Mouse (Mus musculus): ENCODE results near the gene Vsig10. TPM values are rescaled to one million over a fixed set of nuclear protein-coding genes. Genes with fewer than 3 reads are reported as not detected.
"Not testable (repeated sequence)": the region's sequence is repeated elsewhere in the genome, so short reads cannot be mapped to it uniquely, and the experiment has no call there.

The Vsig10 gene
- polyA plus RNA-seq, 1 experiment from 2014 or later, result 2.2 TPM

GRCm38 (mm10) chr5:117291312-117291711 lies 27.6 kb upstream of the Vsig10 start:
- no peak overlapping the region for H3K27ac ChIP-seq (ENCODE audit: low read depth, low read length)
- DNase-seq (ENCODE audit: low spot score) (no peak), ATAC-seq (replicated peaks; ENCODE audit: low FRiP score) (no peak)
- H3K9me3 ChIP-seq (ENCODE audit: control insufficient read depth, low read length), result no peaks in the 10 kb centered on the region
- no peaks in the 10 kb centered on the region for H3K27me3 ChIP-seq (replicated peaks; ENCODE audit: control insufficient read depth, insufficient read depth, low read length)
- H3K4me3 ChIP-seq (ENCODE audit: low read depth, low read length), result no peak overlapping the region
- peaks cover 7% of the 10 kb centered on the region for H3K4me1 ChIP-seq (replicated peaks; ENCODE audit: control insufficient read depth, insufficient read depth, low read length)
- H3K36me3 ChIP-seq (ENCODE audit: control insufficient read depth, insufficient read depth, low read length), result no peaks in the 10 kb centered on the region
- H3K4me2 ChIP-seq, result no peak overlapping the region
- H3K9ac ChIP-seq (ENCODE audit: low read depth, low read length), result no peak overlapping the region
- WGBS, result 77% methylated on average over 3 of the region's 3 CpGs

GRCm38 (mm10) chr5:117292547-117292946 lies 26.3 kb upstream of the Vsig10 start:
- WGBS, result 61% methylated on average over 6 of the region's 6 CpGs
- no peak overlapping the region for H3K4me3 ChIP-seq (ENCODE audit: low read depth, low read length)
- H3K27me3 ChIP-seq (replicated peaks; ENCODE audit: control insufficient read depth, insufficient read depth, low read length), result no peaks in the 10 kb centered on the region
- no peak overlapping the region for H3K9ac ChIP-seq (ENCODE audit: low read depth, low read length)
- no peak overlapping the region for H3K4me2 ChIP-seq
- no peak for ATAC-seq (replicated peaks; ENCODE audit: low FRiP score)
- no peaks in the 10 kb centered on the region for H3K36me3 ChIP-seq (ENCODE audit: control insufficient read depth, insufficient read depth, low read length)
- H3K9me3 ChIP-seq (ENCODE audit: control insufficient read depth, low read length), result no peaks in the 10 kb centered on the region
- no peak for DNase-seq (ENCODE audit: low spot score)
- H3K4me1 ChIP-seq (replicated peaks; ENCODE audit: control insufficient read depth, insufficient read depth, low read length), result peaks cover 7% of the 10 kb centered on the region
- no peak overlapping the region for H3K27ac ChIP-seq (ENCODE audit: low read depth, low read length)

GRCm38 (mm10) chr5:117293776-117294175 lies 25.1 kb upstream of the Vsig10 start:
- H3K27ac ChIP-seq (ENCODE audit: low read depth, low read length); H3K4me2 ChIP-seq; ATAC-seq (replicated peaks; ENCODE audit: low FRiP score); H3K27me3 ChIP-seq (replicated peaks; ENCODE audit: control insufficient read depth, insufficient read depth, low read length); H3K9ac ChIP-seq (ENCODE audit: low read depth, low read length); H3K9me3 ChIP-seq (ENCODE audit: control insufficient read depth, low read length); H3K4me3 ChIP-seq (ENCODE audit: low read depth, low read length); H3K4me1 ChIP-seq (replicated peaks; ENCODE audit: control insufficient read depth, insufficient read depth, low read length); DNase-seq (ENCODE audit: low spot score); H3K36me3 ChIP-seq (ENCODE audit: control insufficient read depth, insufficient read depth, low read length): not testable (repeated sequence)
- 79% methylated on average over 3 of the region's 3 CpGs for WGBS

GRCm38 (mm10) chr5:117295011-117295410 lies 23.9 kb upstream of the Vsig10 start:
- H3K9ac ChIP-seq (ENCODE audit: low read depth, low read length), result no peak overlapping the region
- H3K27ac ChIP-seq (ENCODE audit: low read depth, low read length), result no peak overlapping the region
- no peak for DNase-seq (ENCODE audit: low spot score)
- H3K36me3 ChIP-seq (ENCODE audit: control insufficient read depth, insufficient read depth, low read length), result no peaks in the 10 kb centered on the region
- H3K4me1 ChIP-seq (replicated peaks; ENCODE audit: control insufficient read depth, insufficient read depth, low read length), result no peaks in the 10 kb centered on the region
- no peaks in the 10 kb centered on the region for H3K9me3 ChIP-seq (ENCODE audit: control insufficient read depth, low read length)
- H3K4me3 ChIP-seq (ENCODE audit: low read depth, low read length), result no peak overlapping the region
- H3K27me3 ChIP-seq (replicated peaks; ENCODE audit: control insufficient read depth, insufficient read depth, low read length), result no peaks in the 10 kb centered on the region
- no peak overlapping the region for H3K4me2 ChIP-seq
- no peak for ATAC-seq (replicated peaks; ENCODE audit: low FRiP score)
- WGBS, result 79% methylated on average over 8 of the region's 8 CpGs

- Histone ChIP-seq H3K27me3 (replicated peaks; ENCODE audit: control insufficient read depth, insufficient read depth, low read length) (no peaks in the 10 kb centered on the region), H3K9ac (ENCODE audit: low read depth, low read length) (no peak overlapping the region), H3K4me2 (no peak overlapping the region), H3K4me1 (replicated peaks; ENCODE audit: control insufficient read depth, insufficient read depth, low read length) (no peaks in the 10 kb centered on the region), H3K36me3 (ENCODE audit: control insufficient read depth, insufficient read depth, low read length) (no peaks in the 10 kb centered on the region), H3K27ac (ENCODE audit: low read depth, low read length) (no peak overlapping the region), H3K4me3 (ENCODE audit: low read depth, low read length) (no peak overlapping the region), H3K9me3 (ENCODE audit: control insufficient read depth, low read length) (no peaks in the 10 kb centered on the region)
- DNase-seq (ENCODE audit: low spot score) (no peak), ATAC-seq (replicated peaks; ENCODE audit: low FRiP score) (no peak; the same call in 1 of the 2 replicates)
- WGBS, result 56% methylated on average over 3 of the region's 3 CpGs
These were observed 16.0 kb upstream of the Vsig10 start for GRCm38 (mm10) chr5:117302899-117303298.

GRCm38 (mm10) chr5:117303691-117304579 lies 14.9 kb upstream of the Vsig10 start:
- Histone ChIP-seq H3K4me2 (no peak overlapping the region), H3K9me3 (ENCODE audit: control insufficient read depth, low read length) (no peaks in the 10 kb centered on the region), H3K36me3 (ENCODE audit: control insufficient read depth, insufficient read depth, low read length) (no peaks in the 10 kb centered on the region), H3K9ac (ENCODE audit: low read depth, low read length) (no peak overlapping the region), H3K4me1 (replicated peaks; ENCODE audit: control insufficient read depth, insufficient read depth, low read length) (no peaks in the 10 kb centered on the region), H3K27ac (ENCODE audit: low read depth, low read length) (no peak overlapping the region), H3K4me3 (ENCODE audit: low read depth, low read length) (no peak overlapping the region), H3K27me3 (replicated peaks; ENCODE audit: control insufficient read depth, insufficient read depth, low read length) (no peaks in the 10 kb centered on the region)
- WGBS, result 56% methylated on average over 18 of the region's 18 CpGs
- ATAC-seq (replicated peaks; ENCODE audit: low FRiP score) (no peak), DNase-seq (ENCODE audit: low spot score) (no peak)

- DNase-seq (ENCODE audit: low spot score), result no peak
These were observed 13.9 kb upstream of the Vsig10 start for GRCm38 (mm10) chr5:117304947-117305346.

GRCm38 (mm10) chr5:117305754-117306153 lies 13.1 kb upstream of the Vsig10 start:
- ATAC-seq (replicated peaks; ENCODE audit: low FRiP score), result no peak
- whole genome bisulfite sequencing, result 84% methylated on average over 5 of the region's 5 CpGs
- H3K27me3 ChIP-seq (replicated peaks; ENCODE audit: control insufficient read depth, insufficient read depth, low read length), result no peaks in the 10 kb centered on the region
- H3K27ac ChIP-seq (ENCODE audit: low read depth, low read length), result no peak overlapping the region
- H3K4me1 ChIP-seq (replicated peaks; ENCODE audit: control insufficient read depth, insufficient read depth, low read length), result no peaks in the 10 kb centered on the region
- no peak for DNase-seq (ENCODE audit: low spot score)
- no peak overlapping the region for H3K4me3 ChIP-seq (ENCODE audit: low read depth, low read length)
- H3K9ac ChIP-seq (ENCODE audit: low read depth, low read length), result no peak overlapping the region
- H3K4me2 ChIP-seq, result no peak overlapping the region
- H3K9me3 ChIP-seq (ENCODE audit: control insufficient read depth, low read length), result no peaks in the 10 kb centered on the region
- H3K36me3 ChIP-seq (ENCODE audit: control insufficient read depth, insufficient read depth, low read length), result no peaks in the 10 kb centered on the region

More at GRCm38 (mm10) chr5:117304947-117305346, 13.9 kb upstream of the Vsig10 start:
- no peak overlapping the region for H3K4me3 ChIP-seq (ENCODE audit: low read depth, low read length)
- H3K36me3 ChIP-seq (ENCODE audit: control insufficient read depth, insufficient read depth, low read length), result no peaks in the 10 kb centered on the region
- no peak for ATAC-seq (replicated peaks; ENCODE audit: low FRiP score)
- H3K4me2 ChIP-seq, result no peak overlapping the region
- H3K9ac ChIP-seq (ENCODE audit: low read depth, low read length), result no peak overlapping the region
- H3K9me3 ChIP-seq (ENCODE audit: control insufficient read depth, low read length), result no peaks in the 10 kb centered on the region
- no peaks in the 10 kb centered on the region for H3K4me1 ChIP-seq (replicated peaks; ENCODE audit: control insufficient read depth, insufficient read depth, low read length)
- 62% methylated on average over 7 of the region's 7 CpGs for WGBS
- H3K27me3 ChIP-seq (replicated peaks; ENCODE audit: control insufficient read depth, insufficient read depth, low read length), result no peaks in the 10 kb centered on the region
- no peak overlapping the region for H3K27ac ChIP-seq (ENCODE audit: low read depth, low read length)

- H3K27ac ChIP-seq (ENCODE audit: low read depth, low read length), result no peak overlapping the region
- no peak for ATAC-seq (replicated peaks; ENCODE audit: low FRiP score)
- no peaks in the 10 kb centered on the region for H3K27me3 ChIP-seq (replicated peaks; ENCODE audit: control insufficient read depth, insufficient read depth, low read length)
- no peaks in the 10 kb centered on the region for H3K36me3 ChIP-seq (ENCODE audit: control insufficient read depth, insufficient read depth, low read length)
- H3K9me3 ChIP-seq (ENCODE audit: control insufficient read depth, low read length), result no peaks in the 10 kb centered on the region
- no peaks in the 10 kb centered on the region for H3K4me1 ChIP-seq (replicated peaks; ENCODE audit: control insufficient read depth, insufficient read depth, low read length)
- H3K4me2 ChIP-seq, result no peak overlapping the region
- H3K9ac ChIP-seq (ENCODE audit: low read depth, low read length), result no peak overlapping the region
- H3K4me3 ChIP-seq (ENCODE audit: low read depth, low read length), result no peak overlapping the region
- WGBS, result 86% methylated on average over 2 of the region's 2 CpGs
- DNase-seq (ENCODE audit: low spot score), result no peak
These were observed 12.1 kb upstream of the Vsig10 start for GRCm38 (mm10) chr5:117306826-117307225.

All from liver, embryonic 11.5 days (tissue).